Mouse (Mus musculus) brain, adult 2 months (tissue): ENCODE measurements at regions not wholly inside any gene's neighbourhood (a gene's known extent, or its start where the extent isn't known, plus 50 kb on each side); places are given as distances from the start of the nearest gene placed in this dataset.

ENCODE experiments used
- DNase-seq: peaks from one replicate; pipeline ENCODE4 v3.0.0; 2011; ENCODE audit warnings: low read depth, low spot score

DNA sequence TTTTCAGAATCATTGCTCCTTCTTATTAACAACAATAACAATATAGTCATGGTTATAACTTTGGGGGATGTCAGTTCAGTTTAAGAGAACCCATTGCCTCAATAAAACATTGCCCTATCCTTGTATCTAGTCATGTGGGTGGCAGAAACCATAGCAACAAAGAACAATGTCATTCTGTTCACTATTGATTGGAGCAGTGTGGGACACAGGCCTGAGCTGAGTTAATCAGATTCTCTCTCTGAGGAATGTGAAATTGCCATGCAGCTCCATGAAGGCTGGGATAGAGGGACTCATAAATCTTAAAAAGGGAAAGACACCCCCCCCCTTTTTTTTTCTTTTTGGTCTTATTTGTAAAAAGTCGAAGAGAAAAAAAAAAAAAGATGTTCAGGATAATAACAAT is 165.4 kb upstream of the Pet2 start:
- peak; percentile 7 for DNase-seq

DNA sequence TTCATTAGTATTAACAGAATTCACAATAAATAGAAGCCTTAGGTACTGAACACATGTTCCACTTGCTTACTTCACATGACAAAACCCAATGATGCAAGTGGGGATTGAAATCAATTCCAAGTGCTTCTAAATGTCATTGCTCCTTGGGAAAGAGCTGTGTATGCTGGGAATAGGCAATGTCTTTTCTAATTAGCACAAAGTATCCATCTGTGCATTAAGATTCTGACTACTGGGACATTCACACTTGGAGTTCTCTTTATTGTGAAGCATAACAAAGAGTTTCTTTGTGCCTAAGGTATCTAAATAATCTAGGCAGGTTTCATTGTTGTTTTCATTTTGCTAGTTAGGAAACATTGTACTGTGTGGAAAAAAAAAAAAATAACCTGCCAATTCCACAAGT is 149.8 kb upstream of the Pet2 start:
- DNase-seq, result no peak
